Mouse (Mus musculus) CH12.LX (cell line): Measurements from ENCODE around the gene Wdr83.

Experiments
- CTCF ChIP-seq, 2 experiments: IDR thresholded peaks in 1 of 2; conservative IDR thresholded peaks in 1 of 2; 2 replicates each; pipeline ENCODE4 v1.5.1; 2011 to 2012; ENCODE audit warnings: low read depth in 2 of 2, low read length in 2 of 2, improper control_type of control experiment in 1 of 2, inconsistent platforms in 1 of 2, mild to moderate bottlenecking in 1 of 2, moderate library complexity in 1 of 2
- EP300 ChIP-seq: IDR thresholded peaks from 2 replicates; pipeline ENCODE4 v1.6.1; 2011; ENCODE audit warnings: low read length, improper control_type of control experiment
- JUN ChIP-seq: IDR thresholded peaks from 2 replicates; pipeline ENCODE4 v1.6.1; 2011; ENCODE audit warnings: low read depth, mild to moderate bottlenecking, low read length, improper control_type of control experiment, moderate library complexity; ENCODE audit not compliant: insufficient read depth
- ZC3H11A ChIP-seq: IDR thresholded peaks from 2 replicates; pipeline ENCODE4 v1.6.1; 2012; ENCODE audit warnings: low read depth, mild to moderate bottlenecking, inconsistent platforms, low read length, improper control_type of control experiment
- ZNF384 ChIP-seq: IDR thresholded peaks from 2 replicates; pipeline ENCODE4 v1.6.1; 2012; ENCODE audit warnings: low read depth, low read length, improper control_type of control experiment, inconsistent platforms

GRCm38 (mm10) chr8:85119052-85119981 is 38.2 kb upstream of the Wdr83 start:
- TF ChIP-seq ZC3H11A (no peak), JUN (no peak), CTCF (conservative IDR thresholded peaks at IDR 0.05 in 1 of 2, IDR thresholded peaks at IDR 0.05 in 1 of 2; ENCODE audit: low read depth in 2 of 2, low read length in 2 of 2) (peak in 1 of 2 experiments; percentile 36; a peak in 2 of 4 replicates), ZNF384 (no peak), EP300 (no peak)
